Mouse (Mus musculus) liver, embryonic 13.5 days (tissue): ENCODE measurements at regions not wholly inside any gene's neighbourhood (a gene's known extent, or its start where the extent isn't known, plus 50 kb on each side); places are given as distances from the start of the nearest gene placed in this dataset.

ENCODE experiments used
- ATAC-seq: fragments of 200-750 bp; cut with Nextera tagmentation; 2 replicates; pipeline ENCODE4 v1.8.0; 2017; ENCODE audit warnings: low read depth, mild to moderate bottlenecking, moderate number of reproducible peaks, moderate library complexity
- DNase-seq: peaks from one replicate; pipeline ENCODE4 v3.0.0; 2022
- H3K27ac ChIP-seq: fragments of 300-500 bp; sonication (generic); 2 replicates; pipeline ENCODE4 v1.5.1; 2015; ENCODE audit warnings: moderate library complexity, mild to moderate bottlenecking, inconsistent platforms
- H3K27me3 ChIP-seq: fragments of 300-500 bp; sonication (generic); 2 replicates; pipeline ENCODE4 v1.6.1; 2015; ENCODE audit warnings: mild to moderate bottlenecking, inconsistent platforms
- H3K36me3 ChIP-seq: fragments of 300-500 bp; sonication (generic); 2 replicates; pipeline ENCODE4 v1.6.1; 2015; ENCODE audit warnings: mild to moderate bottlenecking, inconsistent platforms
- H3K4me1 ChIP-seq: fragments of 300-500 bp; sonication (generic); replicated peaks from 2 replicates; pipeline ENCODE4 v1.6.1; 2015; ENCODE audit warnings: inconsistent platforms
- H3K4me2 ChIP-seq: fragments of 300-500 bp; sonication (generic); 2 replicates; pipeline ENCODE4 v1.6.1; 2015; ENCODE audit warnings: inconsistent platforms, mild to moderate bottlenecking, moderate library complexity
- H3K4me3 ChIP-seq: fragments of 300-500 bp; sonication (generic); replicated peaks from 2 replicates; pipeline ENCODE4 v1.5.1; 2015; ENCODE audit warnings: mild to moderate bottlenecking, inconsistent platforms
- H3K9ac ChIP-seq: fragments of 300-500 bp; sonication (generic); 2 replicates; pipeline ENCODE4 v1.6.1; 2015; ENCODE audit warnings: mild to moderate bottlenecking, inconsistent platforms
- H3K9me3 ChIP-seq: fragments of 300-500 bp; sonication (generic); replicated peaks from 2 replicates; pipeline ENCODE4 v1.6.1; 2016; ENCODE audit warnings: inconsistent platforms
- WGBS: fragments of 180-500 bp; shearing (Covaris S2); methylation state at CpG from one replicate; pipeline ENCODE4 v1.1.7; 2015; ENCODE audit not compliant: insufficient replicate concordance; 5-methylcytosine and 5-hydroxymethylcytosine counted together

GRCm38 (mm10) chr1:90408504-90409215 is 194.1 kb upstream of the Cops8 start:
- ATAC-seq (no peak), DNase-seq (no peak)
- H3K4me3 ChIP-seq: no peak overlapping the region

GRCm38 (mm10) chr1:90409236-90409635 is 193.5 kb upstream of the Cops8 start:
- ATAC-seq: no peak

More at GRCm38 (mm10) chr1:90408504-90409215, 194.1 kb upstream of the Cops8 start:
- Histone ChIP-seq H3K4me2 (no peak overlapping the region), H3K27ac (no peak overlapping the region), H3K9ac (no peak overlapping the region), H3K27me3 (no peaks in the 10 kb centered on the region), H3K4me1 (0 out of 2 replicates have a peak, but pooled peaks cover 4% of the 10 kb centered on the region), H3K36me3 (no peaks in the 10 kb centered on the region), H3K9me3 (no peaks in the 10 kb centered on the region)
- WGBS: 70% methylated on average over 16 of the region's 16 CpGs

GRCm38 (mm10) chr1:90412511-90413045 is 190.2 kb upstream of the Cops8 start:
- WGBS: 49% methylated on average over 9 of the region's 9 CpGs
- no peak for ATAC-seq

More at GRCm38 (mm10) chr1:90409236-90409635, 193.5 kb upstream of the Cops8 start:
- no peaks in the 10 kb centered on the region for H3K9me3 ChIP-seq
- no peak overlapping the region for H3K9ac ChIP-seq
- no peak overlapping the region for H3K4me3 ChIP-seq
- H3K4me2 ChIP-seq: no peak overlapping the region
- no peaks in the 10 kb centered on the region for H3K36me3 ChIP-seq
- H3K4me1 ChIP-seq: 0 out of 2 replicates have a peak, but pooled peaks cover 4% of the 10 kb centered on the region
- H3K27ac ChIP-seq: no peak overlapping the region
- no peak for DNase-seq
- WGBS: 59% methylated on average over 3 of the region's 3 CpGs
- no peaks in the 10 kb centered on the region for H3K27me3 ChIP-seq

GRCm38 (mm10) chr1:90414751-90415150 is 188.0 kb upstream of the Cops8 start:
- no peak overlapping the region for H3K4me3 ChIP-seq
- H3K9me3 ChIP-seq: no peaks in the 10 kb centered on the region
- H3K9ac ChIP-seq: no peak overlapping the region
- DNase-seq (no peak), ATAC-seq (no peak)
- H3K27ac ChIP-seq: no peak overlapping the region
- H3K4me1 ChIP-seq: no peaks in the 10 kb centered on the region
- H3K27me3 ChIP-seq: no peaks in the 10 kb centered on the region
- WGBS: 71% methylated on average over 4 of the region's 4 CpGs
- H3K36me3 ChIP-seq: no peaks in the 10 kb centered on the region
- H3K4me2 ChIP-seq: no peak overlapping the region

More at GRCm38 (mm10) chr1:90412511-90413045, 190.2 kb upstream of the Cops8 start:
- Histone ChIP-seq H3K4me3 (no peak overlapping the region), H3K4me1 (no peaks in the 10 kb centered on the region), H3K9ac (no peak overlapping the region), H3K36me3 (no peaks in the 10 kb centered on the region), H3K27ac (no peak overlapping the region), H3K9me3 (no peaks in the 10 kb centered on the region), H3K27me3 (no peaks in the 10 kb centered on the region), H3K4me2 (no peak overlapping the region)
- DNase-seq: no peak

GRCm38 (mm10) chr1:90424066-90424821 is 178.5 kb upstream of the Cops8 start:
- H3K36me3 ChIP-seq: no peaks in the 10 kb centered on the region
- H3K4me1 ChIP-seq: no peaks in the 10 kb centered on the region
- H3K9me3 ChIP-seq: no peaks in the 10 kb centered on the region
- H3K27me3 ChIP-seq: no peaks in the 10 kb centered on the region
- H3K9ac ChIP-seq: no peak overlapping the region
- no peak overlapping the region for H3K4me3 ChIP-seq
- H3K4me2 ChIP-seq: no peak overlapping the region
- ATAC-seq (no peak), DNase-seq (no peak)
- WGBS: 63% methylated on average over 13 of the region's 13 CpGs
- no peak overlapping the region for H3K27ac ChIP-seq

- DNase-seq (no peak), ATAC-seq (no peak)
- H3K4me2 ChIP-seq: no peak overlapping the region
- H3K4me3 ChIP-seq: no peak overlapping the region
- H3K27ac ChIP-seq: no peak overlapping the region
- H3K9ac ChIP-seq: no peak overlapping the region
- no peaks in the 10 kb centered on the region for H3K36me3 ChIP-seq
- no peaks in the 10 kb centered on the region for H3K9me3 ChIP-seq
- H3K4me1 ChIP-seq: no peaks in the 10 kb centered on the region
- WGBS: 65% methylated on average over 6 of the region's 6 CpGs
- no peaks in the 10 kb centered on the region for H3K27me3 ChIP-seq
Observed at GRCm38 (mm10) chr1:90428334-90428733, 174.4 kb upstream of the Cops8 start.

- 64% methylated on average over 7 of the region's 7 CpGs for WGBS
- H3K4me2 ChIP-seq: no peak overlapping the region
- no peaks in the 10 kb centered on the region for H3K9me3 ChIP-seq
- no peak overlapping the region for H3K4me3 ChIP-seq
- H3K27me3 ChIP-seq: no peaks in the 10 kb centered on the region
- H3K4me1 ChIP-seq: no peaks in the 10 kb centered on the region
- ATAC-seq (no peak), DNase-seq (no peak)
- no peak overlapping the region for H3K9ac ChIP-seq
- no peak overlapping the region for H3K27ac ChIP-seq
- no peaks in the 10 kb centered on the region for H3K36me3 ChIP-seq
Observed at GRCm38 (mm10) chr1:90428774-90429173, 174.0 kb upstream of the Cops8 start.

- ATAC-seq (no peak), DNase-seq (no peak)
- Histone ChIP-seq H3K9me3 (no peaks in the 10 kb centered on the region), H3K27me3 (no peaks in the 10 kb centered on the region), H3K27ac (no peak overlapping the region), H3K4me1 (no peaks in the 10 kb centered on the region), H3K36me3 (no peaks in the 10 kb centered on the region), H3K9ac (no peak overlapping the region), H3K4me2 (no peak overlapping the region), H3K4me3 (no peak overlapping the region)
- WGBS: 80% methylated on average over 9 of the region's 9 CpGs
Observed at GRCm38 (mm10) chr1:90430480-90430879, 172.3 kb upstream of the Cops8 start.

GRCm38 (mm10) chr1:90431783-90432182 is 171.0 kb upstream of the Cops8 start:
- H3K27me3 ChIP-seq: no peaks in the 10 kb centered on the region
- H3K36me3 ChIP-seq: no peaks in the 10 kb centered on the region
- WGBS: 53% methylated on average over 6 of the region's 6 CpGs
- ATAC-seq: no peak
- DNase-seq: no peak
- H3K4me1 ChIP-seq: no peaks in the 10 kb centered on the region
- H3K9ac ChIP-seq: no peak overlapping the region
- H3K27ac ChIP-seq: no peak overlapping the region
- no peak overlapping the region for H3K4me3 ChIP-seq
- no peak overlapping the region for H3K4me2 ChIP-seq
- H3K9me3 ChIP-seq: no peaks in the 10 kb centered on the region

GRCm38 (mm10) chr1:90433911-90434310 is 168.9 kb upstream of the Cops8 start:
- no peaks in the 10 kb centered on the region for H3K9me3 ChIP-seq
- ATAC-seq: no peak
- H3K27ac ChIP-seq: no peak overlapping the region
- no peak overlapping the region for H3K4me3 ChIP-seq
- WGBS: 57% methylated on average over 5 of the region's 5 CpGs
- DNase-seq: no peak
- no peaks in the 10 kb centered on the region for H3K4me1 ChIP-seq
- H3K4me2 ChIP-seq: no peak overlapping the region
- H3K36me3 ChIP-seq: no peaks in the 10 kb centered on the region
- H3K27me3 ChIP-seq: no peaks in the 10 kb centered on the region
- no peak overlapping the region for H3K9ac ChIP-seq

- Histone ChIP-seq H3K27me3 (no peaks in the 10 kb centered on the region), H3K4me2 (no peak overlapping the region), H3K4me1 (no peaks in the 10 kb centered on the region), H3K36me3 (no peaks in the 10 kb centered on the region), H3K9ac (no peak overlapping the region), H3K9me3 (no peaks in the 10 kb centered on the region), H3K4me3 (no peak overlapping the region), H3K27ac (no peak overlapping the region)
- DNase-seq (no peak), ATAC-seq (no peak)
- WGBS: 28% methylated on average over 1 of the region's 1 CpGs
Observed at GRCm38 (mm10) chr1:90440638-90441037, 162.1 kb upstream of the Cops8 start.
